Mouse (Mus musculus): Measurements from ENCODE around the gene Hspa2. TPM values are rescaled to one million over a fixed set of nuclear protein-coding genes. Genes with fewer than 3 reads are reported as not detected.
A peak's percentile ranks its signal among the peaks of the same experiment; 100 is the strongest.
"Not testable (repeated sequence)": the region's sequence is repeated elsewhere in the genome, so short reads cannot be mapped to it uniquely, and the experiment has no call there.

Hspa2 gene
- polyA plus RNA-seq, 1 experiment from 2014 or later = 8.7 TPM

DNA sequence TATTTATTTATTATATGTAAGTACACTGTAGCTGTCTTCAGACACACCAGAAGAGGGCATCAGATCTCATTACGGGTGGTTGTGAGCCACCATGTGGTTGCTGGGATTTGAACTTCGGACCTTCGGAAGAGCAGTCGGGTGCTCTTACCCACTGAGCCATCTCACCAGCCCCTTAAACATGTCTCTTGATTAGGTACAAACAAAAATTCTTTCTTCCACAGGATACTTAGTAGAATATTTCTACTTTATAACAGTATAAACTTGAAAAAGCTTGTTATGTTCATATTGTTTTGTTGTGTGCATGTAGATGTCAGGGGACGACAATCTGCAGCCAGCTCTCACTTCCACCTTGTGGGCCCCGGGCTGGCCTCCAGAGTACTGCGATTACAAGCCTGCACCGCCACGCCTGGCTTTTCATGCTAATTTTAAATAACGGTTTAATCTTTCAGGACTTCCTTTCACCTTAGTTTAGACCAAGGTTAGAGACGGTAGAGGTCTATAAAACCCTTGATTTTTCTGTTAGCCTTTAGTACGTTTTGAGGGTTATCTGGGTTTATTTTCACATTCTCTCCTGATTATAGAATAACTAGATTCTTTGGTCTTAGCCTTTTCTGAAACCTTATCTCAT, 11.5 kb downstream of the Hspa2 start:
- H3K4me2 ChIP-seq = no peak overlapping the region
- H3K27me3 ChIP-seq = peaks cover 23% of the 10 kb centered on the region
- ATAC-seq (ENCODE audit: low FRiP score, low read depth) = no peak
- WGBS = 92% methylated on average over 12 of the region's 12 CpGs
- H3K36me3 ChIP-seq = no peaks in the 10 kb centered on the region
- H3K4me3 ChIP-seq = no peak overlapping the region
- H3K9me3 ChIP-seq = no peaks in the 10 kb centered on the region
- H3K4me1 ChIP-seq (replicated peaks) = peaks cover 8% of the 10 kb centered on the region
- H3K27ac ChIP-seq (replicated peaks) = no peak overlapping the region
- H3K9ac ChIP-seq = no peak overlapping the region

DNA sequence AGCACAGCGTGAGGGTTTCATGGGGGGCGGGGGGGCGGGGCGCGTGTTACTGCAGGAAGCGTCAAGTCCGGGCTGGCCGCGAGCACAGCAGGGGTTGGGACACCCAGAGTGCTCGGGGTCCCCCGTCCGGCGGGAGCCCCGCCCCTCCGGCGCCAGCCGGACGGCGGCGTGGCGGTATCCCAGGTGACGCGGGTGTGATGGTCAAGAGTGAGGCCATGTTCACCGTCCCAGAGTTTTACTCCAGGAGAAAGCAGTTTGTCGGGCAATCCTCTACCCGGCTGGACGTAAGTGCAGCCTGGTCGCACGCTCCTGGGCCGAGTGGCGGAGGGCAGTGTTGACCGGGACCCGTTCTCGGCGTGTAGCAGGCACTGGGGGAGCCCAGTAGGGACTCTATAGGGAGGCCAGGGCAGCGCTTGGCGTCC, 13.5 kb downstream of the Hspa2 start, which contains the start of gene Ppp1r36:
Gene Ppp1r36 (plus strand): TSS at position 106 of the 422 bp plus-strand sequence.
- Histone ChIP-seq H3K36me3 (no peaks in the 10 kb centered on the region), H3K27ac (replicated peaks) (no peak within 1 kb of the TSS), H3K9me3 (no peaks in the 10 kb centered on the region), H3K4me2 (peak within 1 kb of the TSS; percentile 70), H3K9ac (no peak within 1 kb of the TSS), H3K27me3 (peaks cover 23% of the 10 kb centered on the region), H3K4me3 (peak within 1 kb of the TSS; percentile 36), H3K4me1 (replicated peaks) (peaks cover 8% of the 10 kb centered on the region)
- WGBS = under 1% methylated on average over 37 of the region's 37 CpGs
- no peak for ATAC-seq (ENCODE audit: low FRiP score, low read depth)

DNA sequence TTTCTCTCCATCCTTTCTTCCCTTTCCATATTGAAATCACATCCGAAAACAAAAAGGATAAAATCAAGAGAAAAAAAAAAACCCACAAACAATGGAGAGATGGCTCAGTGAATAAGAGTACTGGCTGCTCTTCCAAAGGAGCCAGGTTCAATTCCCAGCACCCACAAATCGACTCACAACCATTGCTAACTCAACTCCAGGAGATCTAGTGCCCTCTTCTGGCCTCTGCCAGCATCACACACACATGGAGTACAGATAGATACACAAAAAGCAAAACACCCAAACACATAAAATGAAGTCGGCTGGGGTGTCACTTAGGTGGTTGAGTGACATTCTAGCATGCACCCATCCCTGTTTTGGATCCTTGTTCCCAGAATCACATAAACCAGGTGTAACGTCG, 14.4 kb downstream of the Hspa2 start:
- 95% methylated on average over 5 of the region's 5 CpGs for WGBS
- H3K4me1 ChIP-seq (replicated peaks) = peaks cover 8% of the 10 kb centered on the region

GRCm38 (mm10) chr12:76425256-76425655, 21.3 kb downstream of the Hspa2 start:
- no peak overlapping the region for H3K4me2 ChIP-seq
- no peaks in the 10 kb centered on the region for H3K36me3 ChIP-seq
- WGBS = 95% methylated on average over 3 of the region's 3 CpGs
- H3K9ac ChIP-seq = no peak overlapping the region
- H3K27ac ChIP-seq (replicated peaks) = no peak overlapping the region
- no peaks in the 10 kb centered on the region for H3K9me3 ChIP-seq
- ATAC-seq (ENCODE audit: low FRiP score, low read depth) = no peak
- H3K4me1 ChIP-seq (replicated peaks) = no peaks in the 10 kb centered on the region
- H3K4me3 ChIP-seq = no peak overlapping the region
- no peaks in the 10 kb centered on the region for H3K27me3 ChIP-seq

More for the DNA sequence above, 14.4 kb downstream of the Hspa2 start:
- Histone ChIP-seq H3K9me3 (no peaks in the 10 kb centered on the region), H3K36me3 (no peaks in the 10 kb centered on the region), H3K4me2 (no peak overlapping the region), H3K27me3 (peaks cover 23% of the 10 kb centered on the region), H3K4me3 (no peak overlapping the region), H3K27ac (replicated peaks) (no peak overlapping the region), H3K9ac (no peak overlapping the region)
- ATAC-seq (ENCODE audit: low FRiP score, low read depth) = no peak

- H3K4me3 ChIP-seq = no peak overlapping the region
- no peaks in the 10 kb centered on the region for H3K4me1 ChIP-seq (replicated peaks)
- H3K9ac ChIP-seq = no peak overlapping the region
- no peaks in the 10 kb centered on the region for H3K36me3 ChIP-seq
- H3K4me2 ChIP-seq = 0 out of 2 replicates have a peak overlapping the region, but pooled peaks have one; percentile 17
- H3K9me3 ChIP-seq = no peaks in the 10 kb centered on the region
- H3K27ac ChIP-seq (replicated peaks) = no peak overlapping the region
- no peaks in the 10 kb centered on the region for H3K27me3 ChIP-seq
- ATAC-seq (ENCODE audit: low FRiP score, low read depth) = no peak
- WGBS = 60% methylated on average over 5 of the region's 5 CpGs
Observed at GRCm38 (mm10) chr12:76427546-76427945, 23.6 kb downstream of the Hspa2 start.

- Histone ChIP-seq H3K4me3 (no peak overlapping the region), H3K27me3 (peaks cover 2% of the 10 kb centered on the region; the same call in 1 of the 2 replicates), H3K4me2 (no peak overlapping the region), H3K9me3 (no peaks in the 10 kb centered on the region), H3K27ac (replicated peaks) (no peak overlapping the region), H3K36me3 (no peaks in the 10 kb centered on the region), H3K4me1 (replicated peaks) (peaks cover 3% of the 10 kb centered on the region), H3K9ac (no peak overlapping the region)
- 51% methylated on average over 5 of the region's 5 CpGs for WGBS
- no peak for ATAC-seq (ENCODE audit: low FRiP score, low read depth)
Observed at GRCm38 (mm10) chr12:76430879-76431406, 27.0 kb downstream of the Hspa2 start.

GRCm38 (mm10) chr12:76431431-76431830, 27.5 kb downstream of the Hspa2 start:
- 89% methylated on average over 6 of the region's 6 CpGs for WGBS

DNA sequence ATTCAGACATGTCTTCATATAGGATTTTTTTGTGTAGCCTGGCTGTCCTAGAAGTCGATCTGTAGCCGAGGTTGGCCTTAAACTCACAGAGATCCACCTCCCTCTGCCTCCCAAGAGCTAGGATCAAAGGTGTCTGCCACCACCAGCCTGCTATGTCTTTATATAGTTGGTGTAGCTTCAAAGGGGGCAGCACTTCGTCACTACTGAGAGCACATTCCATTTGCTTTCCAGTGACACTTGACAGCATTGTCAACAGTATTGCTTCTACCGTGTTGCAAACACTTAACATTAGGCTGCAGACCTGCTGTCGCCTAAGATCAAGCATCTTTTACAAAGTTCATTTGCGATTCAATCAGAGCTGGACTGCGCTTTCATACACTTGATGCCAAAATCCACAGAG, 30.1 kb downstream of the Hspa2 start:
- Histone ChIP-seq H3K4me3 (no peak overlapping the region), H3K4me2 (no peak overlapping the region), H3K9ac (no peak overlapping the region), H3K36me3 (no peaks in the 10 kb centered on the region), H3K4me1 (replicated peaks) (peaks cover 3% of the 10 kb centered on the region), H3K27me3 (peaks cover 2% of the 10 kb centered on the region; the same call in 1 of the 2 replicates), H3K9me3 (no peaks in the 10 kb centered on the region), H3K27ac (replicated peaks) (no peak overlapping the region)
- 42% methylated on average over 7 of the region's 7 CpGs for WGBS
- ATAC-seq (ENCODE audit: low FRiP score, low read depth) = no peak

More at GRCm38 (mm10) chr12:76431431-76431830, 27.5 kb downstream of the Hspa2 start:
- Histone ChIP-seq H3K27me3 (peaks cover 2% of the 10 kb centered on the region; the same call in 1 of the 2 replicates), H3K4me2 (no peak overlapping the region), H3K4me3 (no peak overlapping the region), H3K27ac (replicated peaks) (no peak overlapping the region), H3K4me1 (replicated peaks) (peaks cover 3% of the 10 kb centered on the region), H3K9ac (no peak overlapping the region), H3K9me3 (no peaks in the 10 kb centered on the region), H3K36me3 (no peaks in the 10 kb centered on the region)
- no peak for ATAC-seq (ENCODE audit: low FRiP score, low read depth)

- Histone ChIP-seq H3K9me3 (no peaks in the 10 kb centered on the region), H3K27me3 (peaks cover 2% of the 10 kb centered on the region; the same call in 1 of the 2 replicates), H3K36me3 (no peaks in the 10 kb centered on the region), H3K27ac (replicated peaks) (no peak overlapping the region), H3K9ac (0 out of 2 replicates have a peak overlapping the region, but pooled peaks have one; percentile 22), H3K4me1 (replicated peaks) (peaks cover 3% of the 10 kb centered on the region), H3K4me2 (peak overlapping the region; percentile 51), H3K4me3 (peak overlapping the region; percentile 24; the same call in 1 of the 2 replicates)
- 0 out of 2 replicates have a peak, but pooled peaks have one; percentile 45 for ATAC-seq (ENCODE audit: low FRiP score, low read depth)
- 3% methylated on average over 17 of the region's 17 CpGs for WGBS
Observed at GRCm38 (mm10) chr12:76435084-76435483, 31.1 kb downstream of the Hspa2 start.

DNA sequence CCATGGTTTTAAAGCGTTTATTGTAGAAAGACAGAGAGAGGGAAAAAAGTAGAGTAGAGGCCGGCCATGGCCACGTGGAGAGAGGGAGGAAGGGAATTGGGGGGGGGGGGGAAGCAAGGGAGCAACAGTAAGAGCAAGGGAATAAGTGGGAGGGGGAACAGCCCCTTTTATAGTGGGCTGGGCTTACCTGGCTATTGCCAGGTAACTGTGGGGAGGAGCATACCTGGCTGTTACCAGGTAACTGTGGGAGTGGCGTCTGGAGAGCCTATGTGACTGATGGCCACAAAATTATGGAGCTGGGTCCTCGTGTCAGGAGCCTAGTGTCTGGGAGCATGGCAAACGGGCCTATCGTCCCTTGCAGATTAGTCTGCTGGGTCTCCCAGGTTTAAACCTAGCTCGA, 31.6 kb downstream of the Hspa2 start:
- no peaks in the 10 kb centered on the region for H3K36me3 ChIP-seq
- peaks cover 2% of the 10 kb centered on the region; the same call in 1 of the 2 replicates for H3K27me3 ChIP-seq
- no peak overlapping the region for H3K9ac ChIP-seq
- H3K4me2 ChIP-seq = peak overlapping the region; percentile 51
- no peaks in the 10 kb centered on the region for H3K9me3 ChIP-seq
- ATAC-seq (ENCODE audit: low FRiP score, low read depth) = no peak
- H3K4me1 ChIP-seq (replicated peaks) = peaks cover 3% of the 10 kb centered on the region
- no peak overlapping the region for H3K27ac ChIP-seq (replicated peaks)
- 44% methylated on average over 8 of the region's 8 CpGs for WGBS
- H3K4me3 ChIP-seq = no peak overlapping the region

GRCm38 (mm10) chr12:76443488-76443887, 39.5 kb downstream of the Hspa2 start:
- H3K36me3 ChIP-seq; H3K4me3 ChIP-seq; H3K27ac ChIP-seq (replicated peaks); H3K27me3 ChIP-seq; ATAC-seq (ENCODE audit: low FRiP score, low read depth); H3K9me3 ChIP-seq; H3K4me1 ChIP-seq (replicated peaks); H3K9ac ChIP-seq; H3K4me2 ChIP-seq: not testable (repeated sequence)
- 71% methylated on average over 6 of the region's 6 CpGs for WGBS

- no peaks in the 10 kb centered on the region for H3K27me3 ChIP-seq
- no peaks in the 10 kb centered on the region for H3K4me1 ChIP-seq (replicated peaks)
- no peak overlapping the region for H3K27ac ChIP-seq (replicated peaks)
- 68% methylated on average over 10 of the region's 10 CpGs for WGBS
- no peak overlapping the region for H3K9ac ChIP-seq
- no peaks in the 10 kb centered on the region for H3K9me3 ChIP-seq
- H3K4me2 ChIP-seq = no peak overlapping the region
- no peaks in the 10 kb centered on the region for H3K36me3 ChIP-seq
- no peak for ATAC-seq (ENCODE audit: low FRiP score, low read depth)
- H3K4me3 ChIP-seq = no peak overlapping the region
Observed at GRCm38 (mm10) chr12:76444359-76444772, 40.4 kb downstream of the Hspa2 start.

Data from hindbrain, embryonic 15.5 days (tissue).